Mouse (Mus musculus) frontal cortex, adult 2 months (tissue): ENCODE measurements around the gene Gm10778. TPM values are rescaled to one million over a fixed set of nuclear protein-coding genes. Genes with fewer than 3 reads are reported as not detected.

Experiments used
- DNase-seq, 2 experiments: peaks; one replicate each; pipeline ENCODE4 v3.0.0; 2022; ENCODE audit warnings: low spot score in 1 of 2; ENCODE audit errors: extremely low spot score in 1 of 2
- polyA plus RNA-seq: library from polyadenylated mRNA; depleted of rRNA; stranded (reverse); fragments of >200 nt; gene quantifications from 2 replicates; pipeline ENCODE4 v1.2.3, GENCODE M21; 2012; rRNA removed

Gm10778 gene
- 2.9 and 3.3 TPM in 2 replicates for polyA plus RNA-seq

DNA sequence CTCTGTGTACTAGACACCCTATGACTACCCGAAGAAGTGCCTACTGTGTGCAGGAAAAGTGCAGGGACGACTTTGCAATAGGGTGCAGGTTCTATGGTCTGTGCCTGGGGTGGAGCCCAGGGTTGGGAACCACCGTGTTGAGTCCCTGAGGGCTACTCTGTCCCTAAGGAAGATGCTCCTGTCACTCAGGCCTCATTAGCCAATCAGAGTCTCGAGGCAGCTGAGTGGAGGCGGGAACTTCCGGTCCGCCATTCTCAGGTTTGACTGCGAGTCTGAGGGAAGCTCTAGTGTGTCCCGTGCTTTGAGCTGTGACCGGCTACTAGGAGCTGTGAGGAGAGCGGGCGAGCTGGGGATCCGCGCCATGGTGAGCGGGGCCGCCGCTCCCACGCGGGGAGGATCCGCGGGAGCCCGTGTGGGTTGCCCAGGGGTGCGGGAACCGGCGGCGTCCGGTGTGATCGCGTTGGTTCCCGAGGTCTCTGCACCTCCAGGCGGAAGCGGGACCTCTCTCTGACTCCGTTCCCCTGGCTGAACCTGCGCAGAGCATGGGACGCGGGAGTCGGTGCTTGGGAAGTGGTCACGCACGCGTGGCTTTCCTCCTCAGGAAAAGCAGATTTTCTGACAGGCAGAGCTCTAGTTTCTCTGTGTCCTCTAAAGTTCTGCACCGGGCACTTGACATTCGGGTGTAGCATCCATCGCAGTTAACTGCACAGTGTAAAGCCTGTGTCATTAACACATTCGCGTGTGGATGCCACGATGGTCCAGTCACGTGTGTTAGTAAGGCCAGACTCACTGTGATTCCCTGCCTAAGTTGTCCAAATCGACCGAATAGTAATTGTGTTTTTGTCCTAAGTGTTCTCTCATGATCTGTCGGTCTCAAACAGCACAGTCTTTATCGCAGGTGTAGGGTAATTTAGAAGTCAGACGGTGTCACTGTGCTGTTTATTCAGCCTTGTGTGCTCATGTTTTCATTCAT lies at the start of gene Gm10778:
Gene Gm10778, plus strand, starts transcription at position 257 of the 973 bp plus-strand sequence.
- peak; percentile 80 to 93 for DNase-seq

DNA sequence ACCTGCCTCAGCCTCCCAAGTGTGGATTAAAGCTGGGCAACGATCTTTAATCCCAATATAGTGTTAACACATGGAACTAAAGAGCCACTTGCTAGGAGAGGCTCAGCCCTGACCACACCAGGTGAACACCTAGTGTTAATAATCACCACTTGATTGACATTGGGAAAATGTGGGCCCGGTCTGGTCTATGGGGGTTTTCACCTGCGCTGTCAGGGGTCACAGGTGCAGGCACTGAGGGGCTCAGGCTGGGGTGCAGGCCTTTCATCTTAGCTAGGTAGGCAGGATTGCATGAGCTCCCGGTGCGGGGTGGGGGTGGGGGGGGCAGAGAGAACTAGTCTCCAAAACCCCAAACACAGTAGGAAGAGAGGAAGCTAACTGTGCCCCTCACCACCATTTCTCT lies 49.2 kb upstream of the Gm10778 start:
- no peak for DNase-seq

DNA sequence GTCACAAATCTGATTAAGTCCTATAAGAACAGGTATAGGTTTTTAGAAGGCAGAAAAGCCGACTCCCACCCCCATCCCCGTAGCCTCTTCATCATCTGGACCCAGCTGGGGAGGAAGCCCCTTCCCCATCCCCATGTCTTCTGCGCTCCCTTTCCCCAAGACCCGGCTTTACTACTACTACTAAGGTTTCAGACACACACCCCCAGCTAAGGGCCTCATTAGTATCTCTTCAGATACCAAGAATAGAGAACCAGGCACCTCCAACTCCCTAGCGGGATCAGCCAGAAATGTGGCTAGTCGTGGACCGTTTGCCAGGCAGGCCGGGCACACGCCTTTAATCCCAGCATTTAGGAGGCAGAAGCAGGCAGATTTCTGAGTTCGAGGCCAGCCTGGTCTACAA lies 48.8 kb upstream of the Gm10778 start:
- DNase-seq: no peak

DNA sequence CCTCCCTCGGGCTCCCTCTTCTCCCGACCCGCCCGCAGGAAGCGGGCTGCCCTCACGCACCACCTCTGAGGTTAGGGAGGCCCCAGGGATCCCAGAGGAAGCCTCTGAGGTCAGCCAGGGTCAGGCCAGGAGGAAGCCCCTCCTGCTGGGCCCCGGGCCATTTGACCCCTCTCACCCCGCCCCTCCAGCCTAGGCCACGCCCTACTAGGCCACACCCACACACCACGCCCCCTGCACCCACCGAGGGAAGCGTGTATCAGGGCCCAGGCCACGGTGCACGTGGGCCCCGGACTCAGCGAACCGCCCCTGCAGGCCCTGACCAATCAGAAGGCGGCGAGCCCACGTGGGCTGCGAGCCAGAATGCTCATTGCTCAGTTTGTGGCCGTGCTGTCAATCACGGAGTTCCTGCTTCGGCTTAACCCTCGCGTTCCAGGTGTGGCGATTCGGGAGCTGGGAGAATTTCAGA lies 48.1 kb upstream of the Gm10778 start, which contains the start of gene Tle6:
Gene Tle6, minus strand, starts transcription at position 336 of the 466 bp plus-strand sequence.
- DNase-seq: peak; percentile 89 to 94

DNA sequence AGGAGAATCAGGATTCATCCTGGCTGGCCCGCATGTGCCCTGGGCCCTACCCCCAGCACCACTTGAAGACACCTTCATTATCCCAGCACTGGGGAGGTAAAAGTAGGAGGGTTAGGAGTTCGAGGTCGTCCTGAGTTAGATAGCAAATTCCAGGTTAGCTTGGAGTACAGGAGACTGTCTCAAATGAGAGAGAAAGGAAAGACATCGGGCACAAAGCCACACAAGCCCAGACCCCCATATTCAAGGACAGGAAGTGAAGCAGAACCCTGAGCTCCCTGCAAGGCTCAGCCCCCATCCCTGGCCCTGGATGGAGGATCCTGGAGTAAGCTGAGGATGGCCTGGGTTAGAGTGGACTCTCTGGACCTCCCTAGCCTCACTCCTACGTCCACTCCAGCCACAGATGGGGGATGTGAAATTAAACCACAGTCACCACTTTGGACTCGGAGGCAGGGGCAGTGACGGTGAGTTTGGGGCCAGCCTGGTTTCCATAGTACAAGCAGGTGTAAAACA lies 47.4 kb upstream of the Gm10778 start:
- no peak for DNase-seq

DNA sequence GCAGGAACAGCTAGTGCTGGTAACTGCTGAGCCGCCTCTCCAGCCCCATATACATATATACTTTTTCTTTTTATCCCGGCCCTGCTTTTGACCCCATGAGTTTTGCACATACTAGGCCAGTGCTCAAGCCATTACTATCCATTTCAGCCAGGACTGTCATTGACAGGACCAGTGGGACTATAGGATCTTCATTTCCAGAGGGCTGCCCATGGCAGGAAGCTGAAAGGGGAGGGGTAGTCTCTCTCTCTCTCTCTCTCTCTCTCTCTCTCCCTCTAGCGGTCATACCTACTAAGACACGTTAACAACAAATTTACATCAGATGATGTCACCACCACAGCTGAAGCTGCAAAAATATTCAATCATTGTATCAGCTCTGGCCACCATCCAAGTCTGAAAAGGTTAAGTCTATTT lies 46.1 kb upstream of the Gm10778 start:
- DNase-seq: peak in 1 of 2 experiments; percentile 63

DNA sequence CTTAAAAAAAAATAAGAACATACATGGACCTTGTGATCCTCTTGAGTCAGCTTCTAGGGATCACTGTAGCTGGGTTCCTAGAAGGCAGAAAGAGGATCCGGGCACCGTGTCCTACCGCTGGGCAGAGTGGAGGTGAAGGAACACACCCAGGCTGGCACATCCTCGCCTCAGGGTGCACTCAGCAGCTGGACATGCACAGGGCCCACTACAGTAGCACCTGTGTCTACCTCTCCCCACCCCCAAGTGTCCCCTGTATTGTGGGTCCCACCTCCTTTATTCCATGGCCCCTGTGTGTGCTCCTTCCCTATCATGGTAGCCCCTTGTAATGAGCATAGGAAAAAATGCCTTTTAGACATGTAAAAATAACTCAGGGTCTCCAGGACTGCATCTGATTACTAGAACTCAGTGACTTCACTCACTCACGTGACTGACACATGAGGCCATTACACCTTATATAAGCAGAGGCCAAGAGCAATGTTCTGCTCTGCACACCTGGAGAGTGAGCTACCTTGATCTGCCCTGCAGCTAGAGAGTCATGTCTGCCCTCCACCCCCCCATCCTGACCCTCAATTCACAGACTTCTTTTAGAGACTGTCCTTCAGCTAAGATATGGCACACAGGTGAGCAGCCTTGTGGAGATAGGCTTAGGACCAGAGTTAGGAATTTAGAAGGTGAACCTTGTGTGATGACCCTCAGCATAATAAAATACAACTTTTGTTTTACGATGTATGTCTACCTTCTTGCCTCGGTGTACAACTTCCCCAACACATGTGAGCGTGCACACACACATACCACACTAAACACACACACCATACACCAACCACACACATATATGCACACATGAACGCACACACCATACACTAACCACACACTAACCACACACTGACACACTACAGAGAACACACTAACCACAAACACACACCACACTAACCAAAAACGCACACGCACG lies 44.6 kb upstream of the Gm10778 start:
- no peak for DNase-seq

DNA sequence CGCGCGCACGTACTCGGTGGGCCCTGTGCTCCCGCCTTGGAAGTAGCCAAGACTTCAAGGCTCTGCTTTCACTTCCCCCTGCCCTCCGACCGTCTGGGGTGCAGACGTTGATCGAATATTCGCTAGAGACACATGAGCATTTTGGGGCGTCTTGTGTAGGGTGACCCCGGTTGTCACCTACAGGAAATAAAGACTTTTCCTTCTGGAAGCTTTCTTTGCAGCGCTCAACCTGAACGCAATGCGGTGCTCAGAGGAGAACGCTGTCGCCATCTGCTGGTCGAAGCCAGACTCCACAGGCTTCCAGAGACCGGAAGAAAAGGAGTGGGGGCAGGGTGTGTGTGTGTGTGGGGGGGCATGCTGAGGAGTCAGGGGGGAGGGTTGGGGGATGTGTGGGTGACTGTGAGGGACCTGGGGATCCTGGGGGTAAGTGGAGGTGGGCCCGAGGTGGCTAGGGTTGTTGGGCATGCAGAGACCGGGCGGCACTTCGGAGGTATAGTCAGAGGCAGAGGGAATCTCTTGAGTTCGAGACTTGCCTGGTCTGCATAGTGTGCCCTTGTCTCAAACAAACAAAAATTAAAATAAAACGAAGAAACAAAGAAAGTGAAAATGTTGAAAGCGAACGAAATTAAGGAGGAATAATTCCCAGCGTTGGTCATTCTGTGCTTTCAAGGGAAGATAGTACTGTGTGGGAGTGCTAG lies 43.7 kb upstream of the Gm10778 start:
- peak; percentile 69 to 95 for DNase-seq

DNA sequence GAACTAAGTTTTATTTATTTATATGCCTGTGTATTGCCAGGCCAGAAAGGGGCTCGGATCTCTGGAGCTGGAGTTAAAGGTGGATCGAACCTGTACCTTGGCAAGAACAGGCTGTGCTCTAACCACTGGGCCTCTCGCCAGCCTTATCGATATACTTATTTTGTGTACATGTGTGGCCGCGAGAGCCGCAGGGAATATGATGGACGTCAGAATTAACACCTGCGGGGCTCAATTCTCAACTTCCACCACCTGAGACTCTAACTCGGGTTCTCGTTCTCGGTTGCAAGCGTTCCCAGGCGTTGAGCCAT lies 43.2 kb upstream of the Gm10778 start:
- no peak for DNase-seq

DNA sequence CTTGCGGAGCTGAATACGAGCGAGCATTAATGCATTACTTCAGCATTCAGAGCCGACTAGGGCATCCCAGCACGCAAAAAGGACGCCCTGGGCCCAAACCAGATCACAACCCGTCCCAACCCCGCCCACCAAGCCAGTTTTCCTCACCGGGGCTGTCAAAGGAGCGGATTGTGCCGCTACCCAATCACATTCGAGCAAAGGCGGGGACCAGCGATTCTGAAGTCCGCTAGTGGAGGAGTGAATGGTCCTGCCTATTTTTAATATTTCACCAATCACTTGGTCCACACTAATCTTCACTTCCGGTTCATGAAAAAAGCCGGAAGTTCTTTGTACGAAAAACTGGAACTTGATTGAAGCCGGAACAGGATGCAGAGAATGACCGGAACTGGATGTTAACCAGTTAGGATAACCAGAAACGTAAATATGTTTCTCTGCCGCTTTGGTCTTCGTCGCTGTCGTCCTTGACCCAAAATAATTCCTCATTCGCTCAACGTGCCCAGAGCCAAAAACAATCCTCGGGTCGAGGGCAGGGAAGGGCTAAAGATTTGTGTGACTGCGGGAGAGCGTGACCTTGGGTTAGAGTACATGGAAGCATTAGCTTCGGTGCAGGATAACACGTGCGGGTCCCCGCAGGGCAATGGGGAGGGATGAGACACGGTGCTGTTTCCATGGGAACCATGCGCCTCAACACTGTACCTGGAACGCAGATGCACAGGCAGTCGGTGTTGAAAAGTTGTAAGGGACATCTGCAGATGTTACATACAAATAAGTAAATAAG lies 42.7 kb upstream of the Gm10778 start, which contains the start of gene BC025920:
Gene BC025920, plus strand, starts transcription at position 297 of the 778 bp plus-strand sequence.
- peak; percentile 96 to 97 for DNase-seq

DNA sequence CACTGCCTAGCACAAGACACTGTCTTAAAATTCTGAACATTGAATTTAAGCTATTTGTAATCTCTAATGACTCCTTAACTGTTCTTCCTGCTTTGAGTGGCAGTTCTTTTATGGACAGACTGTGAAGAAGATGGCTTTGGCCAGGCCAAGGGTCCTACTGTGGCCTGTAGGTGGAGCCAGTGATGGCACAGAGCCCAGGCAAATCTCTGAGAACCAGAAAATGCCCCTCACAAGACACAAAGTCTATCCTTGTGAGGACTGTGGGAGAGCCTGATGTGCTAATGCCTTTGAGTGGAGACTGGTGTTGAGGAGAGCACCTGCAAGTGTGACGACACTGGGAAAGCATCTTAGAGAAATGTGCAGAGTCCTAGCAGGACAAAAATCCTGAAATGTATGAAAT lies 40.6 kb upstream of the Gm10778 start:
- no peak for DNase-seq

DNA sequence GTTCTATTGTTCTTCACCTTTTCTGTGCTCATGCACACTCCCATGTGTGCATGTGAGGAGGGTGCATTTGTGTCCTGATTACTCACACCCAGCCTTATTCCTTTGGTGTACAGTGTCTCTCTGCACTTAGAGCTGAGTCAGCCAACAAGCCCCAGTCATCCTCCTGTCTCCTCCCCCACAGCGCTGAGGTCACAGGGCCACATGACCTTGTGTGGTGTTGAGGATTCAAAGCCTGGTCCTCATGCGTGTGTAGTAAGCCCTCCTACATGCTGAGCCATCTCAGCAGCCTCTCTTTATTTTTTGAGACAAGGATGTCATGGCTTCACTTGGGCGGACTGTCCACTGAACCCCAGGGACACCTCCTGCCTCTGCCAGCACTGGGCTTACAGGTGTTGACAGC lies 36.1 kb upstream of the Gm10778 start:
- no peak for DNase-seq

DNA sequence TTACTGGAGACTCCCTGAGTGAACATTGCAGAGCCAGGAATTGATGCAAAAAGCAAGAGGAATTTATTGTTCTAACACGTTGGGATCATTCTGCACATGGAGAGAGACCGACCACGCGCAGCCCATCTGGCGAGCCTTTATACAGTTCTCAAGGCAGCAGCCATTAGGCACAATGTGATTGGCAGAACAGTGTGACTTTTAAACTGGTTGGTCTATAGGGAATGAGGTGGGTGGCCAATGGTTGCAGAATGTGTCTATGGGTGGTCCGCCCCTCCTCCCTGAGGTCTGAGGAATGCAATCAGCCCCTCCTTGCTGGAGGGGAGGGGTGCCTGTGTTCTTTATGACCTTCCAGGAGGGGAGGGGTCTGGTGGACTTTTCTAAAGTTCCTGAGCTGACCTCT lies 33.4 kb upstream of the Gm10778 start:
- DNase-seq: no peak

DNA sequence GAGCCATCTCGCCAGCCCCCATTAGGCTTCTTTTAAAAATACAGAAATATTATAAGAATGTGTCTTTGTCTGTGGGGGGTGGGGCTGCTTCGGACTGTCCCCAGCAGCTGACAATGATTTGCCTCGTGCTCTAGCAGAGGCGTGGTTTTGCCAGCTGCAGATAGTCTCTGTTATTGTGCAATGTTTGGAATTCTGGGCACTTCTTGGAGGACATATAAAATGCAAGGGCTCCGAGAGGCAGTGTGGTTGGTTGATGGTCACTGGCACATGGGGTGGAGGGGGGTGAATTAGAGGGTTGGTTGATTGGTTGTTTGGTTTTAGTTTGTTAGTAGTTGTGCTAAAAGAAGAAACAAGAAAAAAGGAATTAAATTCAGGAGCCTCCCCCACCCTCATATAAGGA lies 28.9 kb upstream of the Gm10778 start:
- no peak for DNase-seq

DNA sequence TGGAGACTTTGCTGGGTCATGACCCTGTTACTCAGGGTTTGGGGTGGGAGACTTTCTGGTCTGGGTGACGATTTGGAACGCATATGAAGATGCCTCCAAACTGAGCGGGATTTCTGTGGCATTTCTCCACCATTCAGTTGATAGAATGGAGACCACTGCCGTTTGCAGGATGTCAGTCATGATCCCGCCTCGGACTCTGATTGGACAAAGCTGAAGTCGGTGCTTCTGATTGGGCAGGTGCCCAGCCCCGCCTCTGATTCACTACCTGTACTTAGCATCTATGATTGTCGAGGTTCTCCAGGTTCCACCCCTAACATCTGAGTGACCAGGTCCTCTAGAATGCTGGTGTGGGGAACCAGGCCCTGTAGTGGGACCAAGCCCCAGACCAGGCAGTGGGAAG lies 28.1 kb upstream of the Gm10778 start:
- DNase-seq: no peak

DNA sequence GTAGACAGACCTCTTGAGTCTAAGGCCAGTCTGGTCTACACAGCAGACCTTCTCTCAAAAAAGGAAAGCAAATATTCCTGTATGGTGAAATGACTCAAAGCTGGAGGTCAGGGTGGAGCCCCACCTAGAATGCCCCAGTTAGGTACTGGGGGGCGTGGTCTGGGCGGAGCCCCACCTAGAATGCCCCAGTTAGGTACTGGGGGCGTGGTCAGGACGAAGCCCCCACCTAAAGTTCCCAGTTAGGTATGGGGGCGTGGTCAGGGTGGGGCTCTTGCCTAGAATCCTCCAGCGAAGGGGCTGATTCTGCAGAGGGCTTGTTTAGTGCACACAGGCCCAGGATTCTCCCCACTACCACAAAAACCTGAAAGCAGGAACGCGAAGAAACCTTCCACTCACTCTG lies 25.4 kb upstream of the Gm10778 start:
- no peak for DNase-seq

DNA sequence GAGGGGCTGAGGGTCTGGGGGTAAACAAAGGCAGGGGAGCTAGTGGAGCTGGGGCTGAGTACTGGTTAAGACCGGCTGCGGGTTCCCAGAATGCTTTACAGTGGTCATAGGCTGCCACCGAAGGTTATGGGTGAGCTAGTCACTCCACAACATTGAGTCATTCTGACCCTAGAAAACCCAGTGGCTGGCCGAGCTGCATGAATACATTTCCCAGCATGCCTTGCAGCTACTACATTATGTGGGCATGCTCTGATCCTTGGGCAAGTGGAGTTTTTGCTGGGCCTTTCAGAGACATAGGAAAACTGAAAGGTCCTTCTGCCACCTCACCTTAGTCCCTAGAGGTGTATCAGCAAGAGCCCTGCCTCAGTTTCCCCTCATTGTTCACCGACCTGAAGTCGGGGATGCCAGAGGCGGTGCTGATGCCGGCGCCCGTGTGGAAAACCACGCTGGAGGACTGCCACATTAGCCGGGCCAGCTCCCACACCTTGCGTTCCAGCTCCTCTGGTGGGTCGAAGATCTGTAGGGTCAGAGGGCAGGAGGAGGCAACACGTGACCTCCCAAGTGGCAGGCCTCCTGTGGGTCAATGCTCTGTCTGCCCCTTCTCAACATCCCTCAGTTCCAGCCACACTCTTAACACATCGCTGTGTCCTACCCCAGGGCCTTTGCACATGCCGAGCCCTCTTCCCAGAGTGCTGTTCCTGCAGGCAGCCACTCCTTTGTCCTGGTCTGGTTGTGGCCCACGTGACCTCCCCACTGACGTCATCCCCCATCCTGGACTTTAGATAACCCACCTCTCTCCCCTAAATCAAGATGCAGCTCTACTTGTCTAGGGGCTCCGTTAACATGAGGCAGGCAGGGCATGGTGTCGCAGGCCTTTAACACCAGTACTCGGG lies 22.5 kb upstream of the Gm10778 start:
- DNase-seq: no peak
